Mouse (Mus musculus): ENCODE results near the gene Efcab11. TPM values are rescaled to one million over a fixed set of nuclear protein-coding genes. Genes with fewer than 3 reads are reported as not detected.
A peak's percentile ranks its signal among the peaks of the same experiment; 100 is the strongest.

The Efcab11 gene
- total RNA-seq, 1 experiment from 2014 or later: 6.3 TPM

DNA sequence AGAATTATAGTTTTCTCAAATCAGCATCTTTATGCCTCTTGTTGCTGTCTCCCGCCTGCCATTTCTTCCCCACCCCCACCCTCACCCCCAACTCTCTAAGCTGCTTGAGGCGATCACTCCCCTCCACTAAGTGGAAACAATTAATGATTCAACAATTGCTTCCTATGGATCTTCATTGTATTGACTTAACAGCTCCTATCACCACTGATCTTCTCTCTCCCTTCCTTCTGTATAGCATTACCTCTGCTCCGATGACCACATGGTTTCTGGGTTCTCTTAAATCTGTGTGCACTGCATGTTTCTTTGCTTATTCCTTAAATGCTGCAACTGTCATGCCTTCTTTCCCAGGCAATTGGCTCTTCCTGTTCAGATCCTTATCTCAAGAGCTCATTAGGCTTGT, 120.2 kb downstream of the Efcab11 start:
- ATAC-seq (replicated peaks; ENCODE audit: low read depth, poor library complexity, severe bottlenecking): no peak

DNA sequence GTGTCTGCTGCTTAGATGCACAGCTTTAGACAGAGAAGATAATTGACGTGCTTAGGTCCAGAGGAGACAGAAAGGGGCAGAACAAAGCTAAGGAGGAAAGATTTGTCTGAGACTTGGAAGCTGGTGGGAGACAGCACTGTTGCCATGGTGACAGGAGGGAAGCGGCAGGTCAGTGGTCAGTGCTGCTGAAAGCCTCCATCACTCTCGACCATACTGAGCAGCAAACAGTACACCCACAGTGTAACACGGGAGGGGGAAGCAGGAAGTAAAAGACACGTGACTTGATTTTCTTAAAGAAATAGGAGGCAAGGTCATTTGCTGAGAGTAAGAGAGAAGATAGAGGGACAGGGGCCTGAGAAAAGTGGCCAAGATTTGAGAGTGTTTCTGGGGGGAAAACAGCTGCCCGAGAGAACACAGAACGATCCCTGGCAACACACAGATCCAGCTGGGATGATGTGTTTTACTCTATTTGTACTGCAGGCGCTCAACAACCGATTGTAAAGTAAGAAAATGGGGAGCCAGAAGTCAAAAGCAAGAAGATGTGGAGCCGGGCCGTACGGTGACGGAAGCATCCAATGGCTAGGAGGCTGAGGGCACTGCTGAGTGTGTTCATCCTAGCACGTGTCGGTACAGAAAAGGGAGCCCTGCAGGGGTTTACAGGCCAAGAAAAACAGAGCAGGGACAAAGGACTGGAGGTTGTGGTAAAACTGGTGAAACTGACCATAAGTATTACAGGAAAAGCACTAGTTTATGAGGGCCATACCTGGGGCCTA, 126.3 kb downstream of the Efcab11 start:
- ATAC-seq (replicated peaks; ENCODE audit: low read depth, poor library complexity, severe bottlenecking): no peak

DNA sequence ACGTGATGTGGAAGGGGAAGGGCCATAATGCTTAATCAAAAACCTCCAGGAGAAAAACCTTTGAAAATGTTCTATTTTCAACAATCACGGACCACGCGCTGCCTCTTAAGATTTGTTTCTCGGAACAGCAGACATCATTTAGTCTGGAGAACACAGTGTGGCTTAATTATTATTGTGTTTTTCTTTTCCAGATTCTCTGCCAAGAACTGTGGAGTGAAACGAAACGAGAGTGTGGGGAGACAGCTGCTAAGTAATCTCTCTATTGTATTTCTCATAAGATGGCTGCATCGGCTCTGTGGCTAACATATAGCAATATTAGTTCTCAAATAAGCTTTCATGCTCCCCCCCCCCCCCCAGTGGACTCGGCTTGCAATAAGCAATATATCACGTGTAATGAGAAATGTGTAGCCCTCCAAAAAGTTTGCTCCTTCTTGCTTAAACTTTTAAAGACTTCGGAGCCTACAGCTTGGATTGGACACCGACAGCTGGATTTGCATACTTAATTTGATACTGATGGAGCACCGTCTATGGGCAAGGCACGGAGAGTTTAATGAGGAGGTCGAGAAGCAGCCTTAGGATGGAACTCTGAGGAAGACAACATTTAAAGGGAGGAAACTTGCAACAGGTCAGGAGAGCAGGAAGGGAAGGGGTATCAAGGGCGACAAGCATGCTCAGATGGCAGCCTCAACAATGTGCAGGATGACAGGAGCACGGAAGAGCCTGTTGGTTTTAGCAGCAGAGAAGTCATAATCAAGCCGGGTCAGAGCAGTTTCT, 127.1 kb downstream of the Efcab11 start:
- no peak for ATAC-seq (replicated peaks; ENCODE audit: low read depth, poor library complexity, severe bottlenecking)

DNA sequence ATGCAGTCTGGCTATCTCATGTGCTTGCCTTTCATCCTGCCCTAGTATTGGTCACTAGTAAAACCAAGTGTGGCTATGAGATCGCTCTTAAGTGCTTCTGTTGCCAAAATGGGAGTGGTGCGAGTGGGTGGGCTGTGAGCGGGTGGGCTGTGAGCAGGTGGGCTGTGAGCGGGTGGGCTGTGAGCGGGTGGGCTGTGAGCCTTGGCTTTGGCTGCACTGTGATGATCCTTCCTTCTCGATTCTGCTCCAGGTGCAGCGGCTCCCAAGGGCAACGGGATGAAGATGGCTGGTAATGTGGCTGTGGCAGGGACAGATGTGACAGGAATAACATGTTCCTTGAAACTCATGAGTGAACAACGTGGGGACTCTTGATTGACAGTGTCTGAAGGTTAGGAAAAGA, 128.0 kb downstream of the Efcab11 start:
- no peak for ATAC-seq (replicated peaks; ENCODE audit: low read depth, poor library complexity, severe bottlenecking)

DNA sequence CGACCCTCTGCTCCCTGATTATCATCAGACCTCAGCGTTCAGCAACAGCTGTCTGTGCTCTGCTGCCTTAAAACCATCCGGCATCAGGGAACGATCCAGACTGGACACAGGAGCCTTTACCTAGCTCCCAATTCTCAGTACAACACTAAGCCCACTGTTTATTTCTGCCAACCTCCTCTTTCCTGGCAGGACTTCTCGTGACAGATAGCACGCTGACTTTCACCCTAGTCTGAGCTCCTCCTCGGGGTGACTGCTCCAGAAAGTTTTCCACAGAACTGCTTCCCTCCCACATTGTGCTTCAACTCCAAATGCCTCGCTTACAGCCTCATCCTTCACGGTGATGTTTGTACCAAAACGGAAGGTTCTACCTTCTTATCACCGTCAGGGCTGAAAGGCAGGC, 131.3 kb downstream of the Efcab11 start:
- no peak for ATAC-seq (replicated peaks; ENCODE audit: low read depth, poor library complexity, severe bottlenecking)

DNA sequence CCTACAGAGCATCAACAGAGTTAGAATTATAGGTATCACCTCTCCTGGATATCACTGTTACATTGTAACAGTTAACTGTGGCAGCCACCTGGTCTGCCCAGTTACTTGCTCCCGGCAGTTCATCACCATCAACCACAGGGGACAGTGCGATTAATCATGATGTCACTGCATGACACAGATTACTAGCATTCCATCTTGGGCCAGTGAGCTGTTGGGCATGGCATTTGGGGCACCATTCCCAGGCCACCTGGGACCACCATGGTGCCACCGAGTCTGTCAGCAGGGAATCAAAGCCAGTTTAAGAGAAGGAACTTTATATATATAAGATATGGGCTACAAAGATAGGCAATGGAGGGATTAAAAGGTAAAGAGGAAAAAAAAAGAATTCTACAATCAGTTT, 134.8 kb downstream of the Efcab11 start:
- no peak for ATAC-seq (replicated peaks; ENCODE audit: low read depth, poor library complexity, severe bottlenecking)

DNA sequence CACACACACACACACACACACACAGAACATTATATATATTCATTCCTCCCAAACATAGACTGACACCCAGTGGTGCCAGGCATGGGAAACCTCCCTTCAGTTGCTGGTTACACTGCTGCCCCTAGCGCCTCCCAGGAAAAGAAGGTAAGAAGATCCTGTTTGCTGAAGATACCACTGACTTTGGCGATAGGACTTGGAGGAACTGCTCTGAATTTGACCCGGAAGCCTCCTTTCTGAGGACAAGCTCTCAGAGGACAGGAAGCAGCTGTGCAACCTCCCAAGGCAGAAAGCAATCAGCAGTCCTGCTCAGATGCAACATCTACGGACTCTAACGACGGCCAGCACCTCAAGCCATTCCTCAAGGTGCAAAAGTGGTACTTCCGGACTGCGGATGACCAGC, 142.6 kb downstream of the Efcab11 start:
- peak; percentile 72 for ATAC-seq (replicated peaks; ENCODE audit: low read depth, poor library complexity, severe bottlenecking)

DNA sequence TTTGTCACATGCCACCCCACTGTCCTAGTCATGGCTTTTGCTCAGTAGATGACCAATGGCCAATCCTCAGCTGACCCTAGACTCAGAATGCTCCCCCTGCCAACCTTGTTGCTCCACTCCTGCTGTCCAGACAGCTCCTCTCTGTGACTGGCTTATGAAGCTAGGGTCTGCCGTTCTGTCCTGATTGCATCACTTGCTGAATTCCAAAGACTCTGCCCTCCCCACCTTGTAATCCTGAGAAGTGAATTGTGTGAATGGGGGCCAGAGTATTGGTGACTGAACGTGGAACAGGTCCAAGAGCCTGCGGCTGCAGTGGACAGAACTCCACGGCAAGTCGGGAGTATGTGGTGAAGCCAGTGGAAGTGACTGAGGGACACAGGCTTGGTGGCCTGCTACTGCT, 145.0 kb downstream of the Efcab11 start:
- ATAC-seq (replicated peaks; ENCODE audit: low read depth, poor library complexity, severe bottlenecking): no peak

DNA sequence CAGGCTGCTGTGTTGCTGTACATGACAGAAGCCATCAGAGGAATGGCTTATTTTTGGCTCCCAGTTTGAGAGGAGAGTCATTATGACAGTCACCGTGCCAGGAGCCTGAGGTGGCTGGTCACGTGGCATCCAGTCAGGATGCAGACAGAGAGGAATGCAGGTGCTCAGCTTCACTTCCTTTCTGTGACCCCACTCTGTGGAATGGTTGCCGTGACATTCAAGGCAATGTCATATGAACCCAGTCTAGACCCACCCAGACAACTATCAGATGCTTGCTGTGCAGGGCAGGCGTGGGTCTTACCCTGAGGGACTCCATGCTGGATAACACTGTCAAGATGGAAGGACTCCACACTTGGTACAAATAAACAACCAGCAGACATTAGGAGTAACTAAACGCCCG, 146.0 kb downstream of the Efcab11 start:
- ATAC-seq (replicated peaks; ENCODE audit: low read depth, poor library complexity, severe bottlenecking): no peak

DNA sequence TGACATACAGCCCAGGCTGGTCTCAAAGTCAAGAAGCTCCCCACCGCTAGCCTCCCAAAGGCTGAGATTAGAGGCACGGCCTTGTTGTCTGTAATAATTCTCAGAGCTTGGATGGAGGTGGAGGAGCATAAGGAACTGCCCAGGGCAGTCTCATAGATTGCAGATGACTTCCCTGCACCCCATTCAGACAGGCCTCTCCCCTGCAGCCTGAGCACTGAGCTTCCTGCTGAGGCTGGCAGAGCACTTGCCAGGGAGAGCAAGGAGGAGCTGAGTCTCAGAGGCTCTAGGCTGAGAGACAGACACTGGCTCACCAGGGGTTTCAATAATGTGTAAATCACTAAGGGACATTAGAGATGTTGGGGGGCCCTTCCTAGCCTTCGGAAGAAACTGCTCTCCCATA, 147.3 kb downstream of the Efcab11 start:
- ATAC-seq (replicated peaks; ENCODE audit: low read depth, poor library complexity, severe bottlenecking): no peak

DNA sequence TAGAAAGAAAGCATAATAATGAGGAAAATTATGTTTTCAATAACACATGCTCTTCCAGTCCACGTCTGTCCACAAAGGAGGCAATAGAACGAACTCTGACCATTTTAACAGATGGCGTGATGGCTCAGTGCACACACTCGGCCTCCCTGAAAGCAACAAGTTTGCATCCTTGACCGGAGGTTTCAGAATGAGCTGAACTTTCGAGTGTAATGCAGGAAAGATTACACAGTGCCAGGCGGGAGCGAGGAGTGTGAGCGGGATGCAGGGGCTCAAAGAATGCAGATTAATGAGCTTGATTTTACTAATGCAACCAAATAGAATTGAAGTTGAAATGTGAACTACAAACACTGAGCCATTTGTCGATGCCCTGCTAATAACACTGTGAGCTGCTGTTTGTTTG, 149.1 kb downstream of the Efcab11 start:
- no peak for ATAC-seq (replicated peaks; ENCODE audit: low read depth, poor library complexity, severe bottlenecking)

DNA sequence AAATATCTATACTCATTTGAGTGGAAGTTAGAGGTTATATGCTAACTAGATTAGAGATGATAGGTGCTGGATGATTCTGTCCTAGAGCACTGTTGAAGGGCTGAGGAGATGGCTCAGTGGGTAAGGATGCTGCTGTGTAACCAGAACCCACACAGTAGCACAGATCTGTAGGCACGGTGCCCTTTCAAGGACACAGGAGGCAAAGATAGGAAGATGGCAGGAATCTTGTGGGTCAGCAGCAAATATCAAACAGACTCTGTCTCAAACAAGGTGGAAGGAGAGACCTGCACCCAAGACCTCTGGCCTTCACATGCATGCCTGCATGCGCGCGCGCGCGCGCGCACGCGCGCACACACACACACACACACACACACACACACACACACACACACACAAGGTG, 160.0 kb downstream of the Efcab11 start:
- no peak for ATAC-seq (replicated peaks; ENCODE audit: low read depth, poor library complexity, severe bottlenecking)

DNA sequence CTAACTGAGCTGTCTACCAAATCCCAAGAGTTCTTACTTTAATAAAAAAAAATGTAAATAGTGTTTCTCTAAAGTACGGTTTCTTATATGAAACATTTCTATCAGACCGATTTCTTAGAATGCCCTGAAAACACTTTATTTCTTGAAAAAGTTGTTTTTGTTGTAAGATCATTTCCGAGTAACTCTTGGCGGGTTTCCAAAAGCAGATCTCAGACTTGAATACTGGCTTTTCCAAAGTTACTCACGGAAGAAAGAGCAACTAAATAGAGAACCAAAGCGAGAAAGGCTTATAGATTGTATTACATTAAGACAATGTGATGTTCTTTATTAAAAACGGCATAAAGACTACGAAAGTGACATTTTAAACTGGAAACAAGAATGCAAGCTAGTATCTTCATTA, 160.4 kb downstream of the Efcab11 start:
- no peak for ATAC-seq (replicated peaks; ENCODE audit: low read depth, poor library complexity, severe bottlenecking)

DNA sequence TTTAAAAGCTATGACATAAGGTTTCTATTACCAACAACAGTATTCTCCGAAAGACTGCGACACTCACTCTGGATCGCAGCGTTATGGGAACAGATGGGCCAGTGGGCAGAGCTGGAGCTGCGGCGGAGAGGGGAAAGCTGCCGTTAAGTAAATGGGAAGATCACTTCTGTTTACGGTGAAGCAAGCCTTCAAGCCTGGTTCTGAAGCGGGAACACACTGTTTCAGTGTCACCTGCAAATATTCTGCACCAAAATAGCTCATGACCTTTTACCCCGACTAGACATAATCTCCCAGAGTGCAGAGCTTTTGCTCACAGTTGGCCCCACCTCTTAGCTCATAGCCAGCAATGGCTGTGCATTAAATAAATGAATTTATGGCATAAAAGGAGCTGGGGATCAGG, 162.9 kb downstream of the Efcab11 start:
- ATAC-seq (replicated peaks; ENCODE audit: low read depth, poor library complexity, severe bottlenecking): no peak

DNA sequence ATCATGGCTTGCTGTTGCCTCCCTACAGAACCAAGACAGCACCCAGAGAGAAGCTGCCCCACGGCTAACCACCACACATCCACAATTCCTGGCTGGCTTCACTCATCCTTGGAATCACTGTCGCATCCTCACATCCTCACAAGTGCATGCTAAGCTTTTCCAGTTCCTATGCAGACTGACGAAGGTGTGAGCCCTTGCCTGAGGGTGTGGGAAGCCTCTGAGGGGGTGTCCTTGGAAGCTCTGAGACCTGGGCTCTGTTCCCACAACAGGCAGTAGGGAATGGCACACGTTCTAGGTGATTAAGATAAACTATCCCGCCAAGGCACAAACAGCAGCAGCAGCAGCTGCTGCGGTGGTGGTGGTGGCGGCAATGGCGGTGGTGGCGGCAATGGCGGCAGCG, 164.5 kb downstream of the Efcab11 start:
- ATAC-seq (replicated peaks; ENCODE audit: low read depth, poor library complexity, severe bottlenecking): no peak

DNA sequence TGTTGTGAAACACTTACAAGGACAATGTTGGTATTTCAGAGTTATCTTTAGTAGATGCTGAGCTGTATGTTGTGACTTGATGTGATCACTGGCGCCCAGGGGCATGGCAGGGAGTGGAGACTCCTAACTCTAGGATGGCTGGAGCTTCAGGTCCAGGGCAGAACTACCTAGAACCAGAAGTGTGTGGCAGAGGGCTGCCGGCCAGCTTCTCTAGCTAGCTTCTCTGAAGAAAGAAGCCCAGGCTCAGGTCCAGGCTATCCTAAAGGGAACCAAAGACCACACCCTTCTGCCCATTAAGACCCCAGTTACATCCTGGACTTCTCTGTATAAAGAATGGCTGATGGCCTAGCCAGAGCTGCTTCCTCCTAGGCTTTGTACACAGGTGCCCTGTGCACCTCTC, 166.1 kb downstream of the Efcab11 start:
- no peak for ATAC-seq (replicated peaks; ENCODE audit: low read depth, poor library complexity, severe bottlenecking)

DNA sequence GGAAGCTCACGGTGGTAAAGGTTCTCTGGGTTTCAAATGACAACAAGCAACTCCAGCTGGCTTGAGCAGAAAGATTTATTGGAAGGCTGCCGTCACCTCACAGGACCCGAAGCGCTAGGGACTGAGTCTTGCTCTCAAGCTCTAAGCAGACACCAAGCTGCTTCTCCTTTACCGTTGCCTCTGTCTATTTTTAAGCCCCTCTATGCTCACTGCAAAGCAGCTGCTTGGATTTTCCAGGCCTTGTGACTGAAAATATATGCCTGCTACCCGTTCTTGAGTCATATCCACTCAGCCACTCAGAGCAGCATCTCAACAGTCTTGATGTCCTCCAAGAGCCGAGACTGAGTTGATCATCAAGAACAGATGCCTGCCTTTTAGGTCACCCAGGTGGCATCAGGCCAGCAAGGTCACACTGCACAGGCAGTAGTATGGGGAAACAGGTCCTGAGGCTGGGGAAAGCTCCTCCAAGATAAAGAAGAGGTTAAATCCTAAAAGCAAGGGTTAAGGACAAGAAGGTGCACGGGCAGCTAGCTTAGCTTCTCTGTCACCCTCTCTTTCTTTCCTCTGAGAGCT, 168.1 kb downstream of the Efcab11 start:
- ATAC-seq (replicated peaks; ENCODE audit: low read depth, poor library complexity, severe bottlenecking): no peak

DNA sequence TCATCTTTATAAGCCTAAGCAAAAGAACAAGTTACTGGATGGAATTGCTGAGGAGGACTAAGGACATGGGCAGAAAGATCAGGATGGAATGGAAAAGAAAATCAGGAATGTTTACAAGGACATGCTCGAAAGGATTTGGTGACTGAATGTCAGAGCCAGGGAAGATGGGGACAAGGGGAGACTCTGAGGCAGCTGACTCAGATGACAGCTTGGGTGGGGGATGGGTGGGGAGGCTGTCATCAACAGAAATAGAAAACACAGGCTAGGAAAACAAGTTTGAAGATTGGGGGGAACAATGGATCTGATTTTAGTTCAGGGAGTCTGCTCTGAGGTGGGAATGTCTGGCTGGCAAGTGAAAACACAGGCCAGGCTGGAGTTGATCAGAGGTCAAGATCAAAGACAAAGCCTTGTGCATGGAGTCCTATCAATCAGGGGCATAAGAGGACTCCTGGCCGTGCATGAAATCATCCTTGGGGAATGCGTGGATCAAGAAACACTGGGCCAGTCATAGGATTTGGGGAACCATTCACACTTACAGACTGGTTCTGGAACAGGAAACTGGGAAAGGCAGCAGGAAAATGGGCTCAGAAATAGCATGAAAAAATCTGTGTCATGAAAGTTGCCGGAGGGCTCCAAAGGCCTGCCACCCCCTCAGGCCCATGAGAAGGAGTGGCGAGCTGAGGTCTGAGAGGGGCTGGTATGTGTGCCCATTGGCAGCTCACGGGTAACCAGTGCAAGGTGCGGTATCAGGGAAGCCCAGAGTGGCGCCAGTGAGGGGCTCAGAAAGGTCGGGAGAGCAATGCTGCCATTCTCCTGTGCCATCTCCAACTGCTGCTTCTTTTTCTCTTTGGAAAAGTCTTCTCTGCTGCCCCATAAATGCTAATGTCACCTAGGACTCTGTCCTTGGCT, 168.9 kb downstream of the Efcab11 start:
- ATAC-seq (replicated peaks; ENCODE audit: low read depth, poor library complexity, severe bottlenecking): no peak

DNA sequence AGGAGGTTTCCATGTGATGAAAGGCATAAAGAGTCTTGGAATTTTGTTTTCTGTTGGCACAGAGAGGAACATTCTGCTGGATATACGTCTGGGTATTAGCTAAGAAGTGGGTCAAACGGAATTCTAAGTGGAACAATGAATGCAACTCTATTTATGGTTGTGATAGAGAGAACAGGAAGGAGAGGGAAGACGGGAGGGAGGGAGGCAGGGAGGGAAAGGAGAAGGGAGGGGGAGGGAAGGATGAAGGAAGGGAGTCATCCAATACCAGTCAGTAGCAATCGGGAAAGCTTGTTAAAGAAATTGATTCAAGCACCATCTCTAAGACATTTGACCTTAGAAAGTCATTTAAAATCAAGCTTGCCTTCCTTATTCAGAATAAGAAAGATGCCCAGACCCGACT, 172.0 kb downstream of the Efcab11 start:
- no peak for ATAC-seq (replicated peaks; ENCODE audit: low read depth, poor library complexity, severe bottlenecking)

DNA sequence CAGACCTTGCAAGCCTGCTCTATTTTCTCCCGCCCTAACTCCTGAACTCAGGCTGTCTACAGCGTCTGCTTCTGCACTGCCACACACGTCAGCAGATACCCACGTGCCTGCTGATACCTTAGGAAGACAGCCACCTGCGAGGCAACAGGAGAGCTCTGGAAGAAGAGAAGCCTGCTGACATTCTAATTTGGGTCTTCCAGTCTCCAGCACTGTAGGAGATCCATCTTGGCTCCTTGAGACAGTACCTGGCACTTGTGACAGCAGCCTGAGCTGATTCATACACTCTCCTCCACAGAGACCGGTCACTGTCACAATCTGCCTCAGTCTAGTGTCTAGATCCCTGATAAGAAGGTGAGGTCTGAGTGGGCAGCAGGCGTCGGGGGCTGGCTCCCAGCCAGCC, 182.0 kb downstream of the Efcab11 start:
- no peak for ATAC-seq (replicated peaks; ENCODE audit: low read depth, poor library complexity, severe bottlenecking)
